Mouse (Mus musculus): Measurements from ENCODE around the gene Gm28051. TPM values are rescaled to one million over a fixed set of nuclear protein-coding genes. Genes with fewer than 3 reads are reported as not detected.

Gene Gm28051
- polyA plus RNA-seq, 1 experiment from 2014 or later, result not detected

GRCm38 (mm10) chr12:102677089-102677488 is 80.5 kb downstream of the Gm28051 start:
- no peaks in the 10 kb centered on the region for H3K4me1 ChIP-seq (ENCODE audit: control insufficient read depth, low read depth, low read length)
- WGBS (ENCODE audit: insufficient replicate concordance), result 64% methylated on average over 3 of the region's 3 CpGs
- no peak overlapping the region for H3K4me3 ChIP-seq (ENCODE audit: low read depth, low read length)
- no peak for ATAC-seq (ENCODE audit: low read depth)
- no peaks in the 10 kb centered on the region for H3K9me3 ChIP-seq (replicated peaks; ENCODE audit: control insufficient read depth, low read length)
- no peak overlapping the region for H3K9ac ChIP-seq (ENCODE audit: low read depth, low read length)
- no peaks in the 10 kb centered on the region for H3K27me3 ChIP-seq (ENCODE audit: control insufficient read depth, insufficient read depth, low read depth, low read length)
- H3K4me2 ChIP-seq (ENCODE audit: low read depth, low read length), result no peak overlapping the region
- no peaks in the 10 kb centered on the region for H3K36me3 ChIP-seq (ENCODE audit: control insufficient read depth, insufficient read depth)
- H3K27ac ChIP-seq (ENCODE audit: low read length), result no peak overlapping the region

- no peak overlapping the region for H3K4me2 ChIP-seq (ENCODE audit: low read depth, low read length)
- H3K9ac ChIP-seq (ENCODE audit: low read depth, low read length), result no peak overlapping the region
- no peak for ATAC-seq (ENCODE audit: low read depth)
- H3K9me3 ChIP-seq (replicated peaks; ENCODE audit: control insufficient read depth, low read length), result no peaks in the 10 kb centered on the region
- H3K4me3 ChIP-seq (ENCODE audit: low read depth, low read length), result no peak overlapping the region
- WGBS (ENCODE audit: insufficient replicate concordance), result 70% methylated on average over 10 of the region's 10 CpGs
- H3K27ac ChIP-seq (ENCODE audit: low read length), result no peak overlapping the region
- H3K36me3 ChIP-seq (ENCODE audit: control insufficient read depth, insufficient read depth), result no peaks in the 10 kb centered on the region
- no peaks in the 10 kb centered on the region for H3K4me1 ChIP-seq (ENCODE audit: control insufficient read depth, low read depth, low read length)
- H3K27me3 ChIP-seq (ENCODE audit: control insufficient read depth, insufficient read depth, low read depth, low read length), result no peaks in the 10 kb centered on the region
These were observed 83.0 kb downstream of the Gm28051 start for GRCm38 (mm10) chr12:102674556-102674955.

GRCm38 (mm10) chr12:102674123-102674522 is 83.4 kb downstream of the Gm28051 start:
- H3K4me3 ChIP-seq (ENCODE audit: low read depth, low read length), result no peak overlapping the region
- H3K4me1 ChIP-seq (ENCODE audit: control insufficient read depth, low read depth, low read length), result no peaks in the 10 kb centered on the region
- no peaks in the 10 kb centered on the region for H3K36me3 ChIP-seq (ENCODE audit: control insufficient read depth, insufficient read depth)
- H3K9ac ChIP-seq (ENCODE audit: low read depth, low read length), result no peak overlapping the region
- no peaks in the 10 kb centered on the region for H3K9me3 ChIP-seq (replicated peaks; ENCODE audit: control insufficient read depth, low read length)
- WGBS (ENCODE audit: insufficient replicate concordance), result 72% methylated on average over 13 of the region's 13 CpGs
- no peaks in the 10 kb centered on the region for H3K27me3 ChIP-seq (ENCODE audit: control insufficient read depth, insufficient read depth, low read depth, low read length)
- no peak overlapping the region for H3K4me2 ChIP-seq (ENCODE audit: low read depth, low read length)
- no peak overlapping the region for H3K27ac ChIP-seq (ENCODE audit: low read length)
- ATAC-seq (ENCODE audit: low read depth), result no peak

- no peak overlapping the region for H3K4me3 ChIP-seq (ENCODE audit: low read depth, low read length)
- H3K36me3 ChIP-seq (ENCODE audit: control insufficient read depth, insufficient read depth), result no peaks in the 10 kb centered on the region
- H3K27ac ChIP-seq (ENCODE audit: low read length), result no peak overlapping the region
- H3K9me3 ChIP-seq (replicated peaks; ENCODE audit: control insufficient read depth, low read length), result no peaks in the 10 kb centered on the region
- no peaks in the 10 kb centered on the region for H3K27me3 ChIP-seq (ENCODE audit: control insufficient read depth, insufficient read depth, low read depth, low read length)
- no peak overlapping the region for H3K4me2 ChIP-seq (ENCODE audit: low read depth, low read length)
- no peak for ATAC-seq (ENCODE audit: low read depth)
- WGBS (ENCODE audit: insufficient replicate concordance), result 64% methylated on average over 20 of the region's 20 CpGs
- no peak overlapping the region for H3K9ac ChIP-seq (ENCODE audit: low read depth, low read length)
- H3K4me1 ChIP-seq (ENCODE audit: control insufficient read depth, low read depth, low read length), result no peaks in the 10 kb centered on the region
These were observed 84.4 kb downstream of the Gm28051 start for GRCm38 (mm10) chr12:102672857-102673839.

- Histone ChIP-seq H3K9ac (ENCODE audit: low read depth, low read length) (no peak overlapping the region), H3K9me3 (replicated peaks; ENCODE audit: control insufficient read depth, low read length) (no peaks in the 10 kb centered on the region), H3K36me3 (ENCODE audit: control insufficient read depth, insufficient read depth) (no peaks in the 10 kb centered on the region), H3K27ac (ENCODE audit: low read length) (no peak overlapping the region), H3K4me2 (ENCODE audit: low read depth, low read length) (no peak overlapping the region), H3K4me1 (ENCODE audit: control insufficient read depth, low read depth, low read length) (no peaks in the 10 kb centered on the region), H3K27me3 (ENCODE audit: control insufficient read depth, insufficient read depth, low read depth, low read length) (no peaks in the 10 kb centered on the region), H3K4me3 (ENCODE audit: low read depth, low read length) (no peak overlapping the region)
- 27% methylated on average over 8 of the region's 8 CpGs for WGBS (ENCODE audit: insufficient replicate concordance)
- no peak; the same call in 1 of the 2 replicates for ATAC-seq (ENCODE audit: low read depth)
These were observed 85.4 kb downstream of the Gm28051 start for GRCm38 (mm10) chr12:102672176-102672575.

GRCm38 (mm10) chr12:102670848-102671247 is 86.7 kb downstream of the Gm28051 start:
- H3K27ac ChIP-seq (ENCODE audit: low read length), result no peak overlapping the region
- no peaks in the 10 kb centered on the region for H3K9me3 ChIP-seq (replicated peaks; ENCODE audit: control insufficient read depth, low read length)
- no peaks in the 10 kb centered on the region for H3K4me1 ChIP-seq (ENCODE audit: control insufficient read depth, low read depth, low read length)
- no peak overlapping the region for H3K4me2 ChIP-seq (ENCODE audit: low read depth, low read length)
- 66% methylated on average over 8 of the region's 8 CpGs for WGBS (ENCODE audit: insufficient replicate concordance)
- no peaks in the 10 kb centered on the region for H3K36me3 ChIP-seq (ENCODE audit: control insufficient read depth, insufficient read depth)
- H3K4me3 ChIP-seq (ENCODE audit: low read depth, low read length), result no peak overlapping the region
- H3K27me3 ChIP-seq (ENCODE audit: control insufficient read depth, insufficient read depth, low read depth, low read length), result no peaks in the 10 kb centered on the region
- no peak for ATAC-seq (ENCODE audit: low read depth)
- no peak overlapping the region for H3K9ac ChIP-seq (ENCODE audit: low read depth, low read length)

MicroRNAs encoded within 50 kb of the gene (microRNA counts, 519-probe panel; counts per million panel counts)
- 60.7 counts per million for microRNA mmu-miR-1936

Small RNAs within 50 kb of the gene (microRNA-seq; reads per million reads assigned to microRNA genes)
- 1.7 reads per million for gene Mir1936

Other genes with a start within 250 kb of the Gm28051 start
- 1.5 and 2.2 TPM in 2 replicates for gene Chga, start 202.8 kb downstream of the Gm28051 start, polyA plus RNA-seq (2015; fragmentation: Nextera tagmentation; extraction: Ambion mirVana)
- 4.8 and 5.5 TPM in 2 replicates for gene Itpk1, start 52.8 kb downstream of the Gm28051 start, polyA plus RNA-seq (2015; fragmentation: Nextera tagmentation; extraction: Ambion mirVana)
- gene Moap1, start 14.1 kb downstream of the Gm28051 start, polyA plus RNA-seq (2015; fragmentation: Nextera tagmentation; extraction: Ambion mirVana), result 5.6 and 6.8 TPM in 2 replicates
- 4.6 and 4.7 TPM in 2 replicates for gene Tmem251, start 14.0 kb downstream of the Gm28051 start, polyA plus RNA-seq (2015; fragmentation: Nextera tagmentation; extraction: Ambion mirVana)
- 10.1 and 13.0 TPM in 2 replicates for gene Gon7, start within 50 bp of the Gm28051 start, polyA plus RNA-seq (2015; fragmentation: Nextera tagmentation; extraction: Ambion mirVana)
- 17.5 and 17.6 TPM in 2 replicates for gene Ubr7, start 202 bp upstream of the Gm28051 start, polyA plus RNA-seq (2015; fragmentation: Nextera tagmentation; extraction: Ambion mirVana)
- 6.3 and 6.7 TPM in 2 replicates for gene Gm20604, start 907 bp upstream of the Gm28051 start, polyA plus RNA-seq (2015; fragmentation: Nextera tagmentation; extraction: Ambion mirVana)
- 4.7 TPM in 2 replicates for gene Btbd7, start 120.7 kb upstream of the Gm28051 start, polyA plus RNA-seq (2015; fragmentation: Nextera tagmentation; extraction: Ambion mirVana)
- gene Cox8c, start 141.6 kb upstream of the Gm28051 start, polyA plus RNA-seq (2015; fragmentation: Nextera tagmentation; extraction: Ambion mirVana), result not detected in 2 replicates
- 0.01 and 0.09 TPM in 2 replicates for gene Unc79, start 191.1 kb upstream of the Gm28051 start, polyA plus RNA-seq (2015; fragmentation: Nextera tagmentation; extraction: Ambion mirVana)

Data from liver, embryonic 16.5 days (tissue).